Comparison of ENCODE assay signal across 10 mouse cellular contexts in genomic region chr8:79712676-79713075, GRCm38 (mm10). TPM values are rescaled to one million over a fixed set of nuclear protein-coding genes. Genes with fewer than 3 reads are reported as not detected.
DNase-seq lines count a peak whose midpoint lies in the region; ATAC-seq lines count a peak whose summit lies in the region.
"Had no signal": no experiment of that assay in that cellular context is flagged by ENCODE, and none has a peak within 500 bp of the region (broad histone marks: within the 10 kb centered on the region; RNA-seq: fewer than 3 reads in every experiment).

No protein-coding gene starts in this region.

- peaks cover 6% of the 10 kb centered on the region for H3K4me1 ChIP-seq in lung, embryonic 16.5 days (replicated peaks; ENCODE audit: control insufficient read depth, insufficient read depth, low read length)
- H3K4me1 ChIP-seq in forebrain, embryonic 10.5 days = peaks cover 23% of the 10 kb centered on the region
- H3K4me1 ChIP-seq in limb, embryonic 10.5 days = peaks cover 12% of the 10 kb centered on the region
- H3K4me1 ChIP-seq in neural tube, embryonic 13.5 days (replicated peaks) = peaks cover 18% of the 10 kb centered on the region

- no peaks in the 10 kb centered on the region for H3K27me3 ChIP-seq in lung, embryonic 16.5 days (ENCODE audit: control insufficient read depth, insufficient read depth, low read depth, low read length)
- no peaks in the 10 kb centered on the region for H3K27me3 ChIP-seq in forebrain, embryonic 10.5 days (ENCODE audit: poor library complexity, severe bottlenecking)
- H3K27me3 ChIP-seq in limb, embryonic 10.5 days (ENCODE audit: low read depth, poor library complexity, severe bottlenecking) = no peaks in the 10 kb centered on the region
- no peaks in the 10 kb centered on the region for H3K27me3 ChIP-seq in neural tube, embryonic 13.5 days

- H3K36me3 ChIP-seq in lung, embryonic 16.5 days (ENCODE audit: control insufficient read depth, insufficient read depth, low read length) = peaks cover 8% of the 10 kb centered on the region
- H3K36me3 ChIP-seq in forebrain, embryonic 10.5 days (replicated peaks) = peaks cover 29% of the 10 kb centered on the region
- H3K36me3 ChIP-seq in limb, embryonic 10.5 days = peaks cover 25% of the 10 kb centered on the region
- H3K36me3 ChIP-seq in neural tube, embryonic 13.5 days = peaks cover 34% of the 10 kb centered on the region

- H3K27ac ChIP-seq in lung, embryonic 16.5 days (ENCODE audit: low read length) = no peak overlapping the region
- no peak overlapping the region for H3K27ac ChIP-seq in forebrain, embryonic 10.5 days
- H3K27ac ChIP-seq in limb, embryonic 10.5 days = no peak overlapping the region
- H3K27ac ChIP-seq in neural tube, embryonic 13.5 days (replicated peaks) = no peak overlapping the region

- no peak overlapping the region; the same call in 1 of the 2 replicates for H3K4me3 ChIP-seq in lung, embryonic 16.5 days (ENCODE audit: low read length)
- peak overlapping the region; percentile 93 for H3K4me3 ChIP-seq in forebrain, embryonic 10.5 days
- H3K4me3 ChIP-seq in limb, embryonic 10.5 days = peak overlapping the region; percentile 79
- H3K4me3 ChIP-seq in neural tube, embryonic 13.5 days = no peak overlapping the region

- 42% methylated on average over 5 of the region's 6 CpGs for WGBS in lung, embryonic 16.5 days
- WGBS in forebrain, embryonic 10.5 days = 52% methylated on average over 6 of the region's 6 CpGs
- 64% methylated on average over 4 of the region's 6 CpGs for WGBS in limb, embryonic 10.5 days
- 56% methylated on average over 5 of the region's 6 CpGs for WGBS in neural tube, embryonic 13.5 days

- no peak for DNase-seq in lung, postnatal 25 days (ENCODE audit: low spot score)
- no peak for DNase-seq in forebrain, embryonic 10.5 days (ENCODE audit: extremely low spot score, low spot score)
- DNase-seq in limb, embryonic 10.5 days (ENCODE audit: low spot score) = no peak
- DNase-seq in adrenal gland, postnatal 25 days = no peak
- DNase-seq in layer of hippocampus, postnatal 25 days (ENCODE audit: extremely low spot score in 1 of 2, low spot score in 1 of 2) = no peak
- DNase-seq: cerebellum, adult 9-11 months; lung, postnatal 10 days had no signal

- H3K9me3 ChIP-seq in lung, embryonic 16.5 days (ENCODE audit: control insufficient read depth, low read length) = no peaks in the 10 kb centered on the region
- no peaks in the 10 kb centered on the region for H3K9me3 ChIP-seq in forebrain, embryonic 10.5 days
- no peaks in the 10 kb centered on the region for H3K9me3 ChIP-seq in limb, embryonic 10.5 days (replicated peaks)
- H3K9me3 ChIP-seq in neural tube, embryonic 13.5 days = no peaks in the 10 kb centered on the region

- no peak overlapping the region for H3K9ac ChIP-seq in lung, embryonic 16.5 days (ENCODE audit: low read length)
- peak overlapping the region; percentile 58; the same call in 1 of the 2 replicates for H3K9ac ChIP-seq in neural tube, embryonic 13.5 days

- no peak for ATAC-seq in lung, embryonic 16.5 days (ENCODE audit: low read depth)
- ATAC-seq in neural tube, embryonic 13.5 days (ENCODE audit: low read depth) = no peak
- ATAC-seq in erythroid progenitor cell, adult 5-6 weeks (replicated peaks; ENCODE audit: low FRiP score, poor library complexity, severe bottlenecking) = no peak

- peak overlapping the region; percentile 48; the same call in 1 of the 2 replicates for H3K4me2 ChIP-seq in lung, embryonic 16.5 days (ENCODE audit: low read depth, low read length)
- peak overlapping the region; percentile 65 for H3K4me2 ChIP-seq in neural tube, embryonic 13.5 days

RNA-seq across cellular contexts. Expression of gene Anapc10, which starts 1.1 kb away (rescaled TPM):
- 40.1 and 40.2 TPM in 2 replicates for polyA plus RNA-seq in lung, embryonic 16.5 days (2015; fragmentation: Nextera tagmentation; extraction: Ambion mirVana)
- polyA plus RNA-seq in forebrain, embryonic 10.5 days (2016; fragmentation: Nextera tagmentation; extraction: Ambion mirVana) = 37.6 and 42.9 TPM in 2 replicates
- polyA plus RNA-seq in limb, embryonic 10.5 days (2016; fragmentation: Nextera tagmentation; extraction: Ambion mirVana) = 38.3 and 42.5 TPM in 2 replicates
- 39.1 and 46.5 TPM in 2 replicates for polyA plus RNA-seq in neural tube, embryonic 13.5 days (2015; fragmentation: Nextera tagmentation; extraction: Ambion mirVana)
- 9.8 and 12.7 TPM in 2 replicates for total RNA-seq in adrenal gland, postnatal 25 days (2021)
- total RNA-seq in layer of hippocampus, postnatal 25 days (2021) = 10 to 100 TPM in 1 of 2 experiments, 1 to 10 TPM in 1; 8.2 to 12.7 TPM
- 7.2 and 9.6 TPM in 2 replicates for total RNA-seq in erythroid progenitor cell, adult 5-6 weeks (2015; ENCODE audit: low replicate concordance)
- 2.1 and 6.2 TPM in 2 replicates for total RNA-seq in erythroid progenitor cell, adult 5-6 weeks (2017; ENCODE audit: low replicate concordance)

RNA-seq across cellular contexts. Expression of gene Abce1, which starts 1.1 kb away (rescaled TPM):
- polyA plus RNA-seq in lung, embryonic 16.5 days (2015; fragmentation: Nextera tagmentation; extraction: Ambion mirVana) = 88.0 and 94.9 TPM in 2 replicates
- 154 and 159 TPM in 2 replicates for polyA plus RNA-seq in forebrain, embryonic 10.5 days (2016; fragmentation: Nextera tagmentation; extraction: Ambion mirVana)
- polyA plus RNA-seq in limb, embryonic 10.5 days (2016; fragmentation: Nextera tagmentation; extraction: Ambion mirVana) = 136 and 143 TPM in 2 replicates
- polyA plus RNA-seq in neural tube, embryonic 13.5 days (2015; fragmentation: Nextera tagmentation; extraction: Ambion mirVana) = 88.6 and 93.5 TPM in 2 replicates
- total RNA-seq in adrenal gland, postnatal 25 days (2021) = 80.1 and 93.7 TPM in 2 replicates
- 10 to 100 TPM; 75.8 to 79.3 TPM for total RNA-seq in layer of hippocampus, postnatal 25 days (2021)
- total RNA-seq in erythroid progenitor cell, adult 5-6 weeks (2015; ENCODE audit: low replicate concordance) = 46.9 and 53.7 TPM in 2 replicates
- 36.1 and 43.4 TPM in 2 replicates for total RNA-seq in erythroid progenitor cell, adult 5-6 weeks (2017; ENCODE audit: low replicate concordance)

Comparison
In these comparisons a context has a peak if more than half of its experiments do, and no peak if none do; other contexts are left out.
1. H3K4me3 ChIP-seq: peak in forebrain, embryonic 10.5 days (single experiment) and limb, embryonic 10.5 days (single experiment); none in lung, embryonic 16.5 days (single experiment) and neural tube, embryonic 13.5 days (single experiment).